Mouse (Mus musculus): ENCODE data around the gene Socs5.

GRCm38 (mm10) chr17:87106691-87107523 is 572 bp upstream of the Socs5 start:
- TF ChIP-seq CTCF (IDR thresholded peaks at IDR 0.05; ENCODE audit: control insufficient read depth, insufficient read depth, insufficient replicate concordance, low read depth, low read length) (no peak), POLR2A (IDR thresholded peaks at IDR 0.05; ENCODE audit: control insufficient read depth, low read depth, low read length) (peak; percentile 4)

Measured in testis, adult 2 months (tissue).